Mouse (Mus musculus) forebrain, embryonic 10.5 days (tissue): ENCODE results near the gene Crip2. TPM values are rescaled to one million over a fixed set of nuclear protein-coding genes. Genes with fewer than 3 reads are reported as not detected.

Source experiments
- DNase-seq: peaks from one replicate; pipeline ENCODE4 v3.0.0-alpha.2; 2017; ENCODE audit warnings: low spot score; ENCODE audit errors: extremely low spot score
- H3K27ac ChIP-seq: fragments of 300-500 bp; sonication (generic); 2 replicates; pipeline ENCODE4 v1.5.1; 2016; ENCODE audit warnings: mild to moderate bottlenecking
- H3K27me3 ChIP-seq: fragments of 300-500 bp; sonication (generic); 2 replicates; pipeline ENCODE4 v1.6.1; 2016; ENCODE audit warnings: mild to moderate bottlenecking; ENCODE audit not compliant: poor library complexity, severe bottlenecking
- H3K36me3 ChIP-seq: fragments of 300-500 bp; sonication (generic); replicated peaks from 2 replicates; pipeline ENCODE4 v1.6.1; 2016; ENCODE audit warnings: mild to moderate bottlenecking, moderate library complexity
- H3K4me1 ChIP-seq: fragments of 300-500 bp; sonication (generic); 2 replicates; pipeline ENCODE4 v1.6.1; 2016
- H3K4me3 ChIP-seq: fragments of 300-500 bp; sonication (generic); 2 replicates; pipeline ENCODE4 v1.5.1; 2016; ENCODE audit warnings: mild to moderate bottlenecking, moderate library complexity
- H3K9me3 ChIP-seq: fragments of 300-500 bp; sonication (generic); 2 replicates; pipeline ENCODE4 v1.6.1; 2016; ENCODE audit warnings: mild to moderate bottlenecking, moderate library complexity
- WGBS: fragments of 180-500 bp; shearing (Covaris S2); methylation state at CpG from one replicate; pipeline ENCODE4 v1.1.7; 2016; 5-methylcytosine and 5-hydroxymethylcytosine counted together
- polyA plus RNA-seq: library from polyadenylated mRNA; unstranded; fragments of >200 nt; fragmentation: Nextera tagmentation; extraction: Ambion mirVana; gene quantifications from 2 replicates; pipeline ENCODE4 v1.2.1, GENCODE M21; 2016

Crip2 gene
- polyA plus RNA-seq, 1 experiment from 2014 or later: 182 TPM

DNA sequence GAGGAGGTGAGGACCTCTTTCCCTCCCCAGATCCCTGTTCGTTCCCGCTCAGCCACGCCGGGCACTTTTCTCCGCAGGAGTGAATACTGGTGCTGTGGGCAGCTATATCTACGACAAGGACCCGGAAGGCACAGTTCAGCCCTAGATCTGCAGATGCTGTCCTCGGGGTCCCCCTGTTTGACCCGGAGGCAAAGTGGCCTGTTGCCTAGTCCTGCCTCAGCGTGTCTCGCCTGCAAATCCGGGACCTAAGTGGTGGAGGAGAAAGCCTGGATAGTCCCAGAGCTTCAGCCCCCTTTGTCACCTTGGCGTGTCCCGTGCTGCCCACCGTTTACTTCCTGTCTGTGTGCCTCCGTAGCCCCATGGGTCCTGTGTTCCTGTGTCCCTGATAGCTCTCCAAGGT is 4.8 kb downstream of the Crip2 start:
- peaks cover 74% of the 10 kb centered on the region for H3K27me3 ChIP-seq

DNA sequence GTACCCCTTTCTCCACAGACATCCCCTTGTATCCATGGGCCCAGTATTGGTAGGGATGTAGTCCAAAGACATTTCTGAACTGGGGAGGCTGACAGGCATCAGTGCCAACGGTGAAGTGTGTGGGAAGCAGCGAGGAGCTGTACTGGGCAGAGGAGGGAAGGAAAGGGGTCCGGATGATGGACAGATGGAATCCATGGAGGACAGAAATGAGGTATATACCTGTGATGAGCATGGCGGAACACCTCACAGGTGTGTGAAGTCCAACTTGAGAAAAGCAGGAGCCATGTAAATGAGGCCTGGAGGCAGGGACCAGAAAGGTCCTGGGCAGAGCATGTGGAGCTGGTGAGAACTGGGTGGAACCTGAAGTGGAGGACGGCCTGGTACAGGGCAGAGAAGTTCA is 5.6 kb downstream of the Crip2 start:
- Histone ChIP-seq H3K4me1 (peaks cover 66% of the 10 kb centered on the region), H3K27ac (no peak overlapping the region), H3K4me3 (no peak overlapping the region), H3K9me3 (no peaks in the 10 kb centered on the region), H3K36me3 (peaks cover 28% of the 10 kb centered on the region), H3K27me3 (peaks cover 79% of the 10 kb centered on the region)
- WGBS: 85% methylated on average over 5 of the region's 5 CpGs
- DNase-seq: no peak

More for the DNA sequence above, 4.8 kb downstream of the Crip2 start:
- WGBS: 94% methylated on average over 16 of the region's 16 CpGs
- Histone ChIP-seq H3K4me3 (no peak overlapping the region), H3K27ac (no peak overlapping the region), H3K4me1 (peaks cover 72% of the 10 kb centered on the region), H3K9me3 (no peaks in the 10 kb centered on the region), H3K36me3 (peaks cover 28% of the 10 kb centered on the region)
- DNase-seq: no peak

DNA sequence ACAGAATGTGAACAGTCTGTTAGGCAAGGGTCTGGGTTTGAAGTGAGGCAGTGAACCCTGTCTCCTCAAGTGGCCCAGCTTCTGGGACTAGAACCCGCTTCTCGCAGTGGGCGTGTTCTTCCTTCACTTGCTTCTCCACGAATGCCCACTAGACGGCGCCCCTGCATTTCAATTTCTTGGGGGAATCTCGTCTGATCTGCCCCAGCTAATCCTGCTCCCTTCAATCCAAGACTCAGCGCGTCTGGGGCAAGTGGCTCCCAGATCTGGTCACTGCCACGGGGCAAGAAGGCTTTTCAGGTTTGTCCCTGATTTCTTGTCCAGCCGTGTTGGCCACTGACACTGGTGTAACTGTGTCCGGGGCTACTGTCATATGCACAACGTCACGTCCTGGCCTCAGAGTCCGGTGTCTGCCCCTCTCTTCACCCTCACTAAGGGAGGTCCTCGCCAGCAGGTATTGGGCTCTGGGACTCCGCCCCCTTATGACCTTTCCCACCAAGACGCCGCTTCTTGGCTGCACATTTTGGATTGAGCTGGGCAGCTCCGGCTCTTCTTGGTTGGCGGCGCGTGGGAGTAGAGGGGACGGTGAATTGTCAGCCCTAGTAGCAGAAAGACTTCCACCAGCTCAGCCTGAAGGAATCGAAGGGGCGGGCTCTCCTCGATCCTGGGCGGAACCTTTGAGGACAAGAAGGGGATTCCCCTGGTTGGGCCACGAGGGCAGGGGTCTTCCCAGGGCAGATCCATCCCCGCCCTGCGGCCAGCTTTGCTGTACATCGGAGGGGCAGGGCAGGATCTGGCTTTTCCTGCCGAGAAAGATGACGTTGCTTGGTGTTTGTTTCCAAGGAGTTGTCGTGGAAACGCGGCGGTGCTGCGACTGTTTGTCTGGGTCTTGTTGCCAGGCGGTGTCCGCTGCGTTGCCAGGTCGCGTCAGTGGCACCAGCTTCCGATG is 6.3 kb downstream of the Crip2 start, which contains the start of gene Crip1:
Gene Crip1 (plus strand): TSS at position 205 of the 946 bp plus-strand sequence.
- peaks cover 28% of the 10 kb centered on the region for H3K36me3 ChIP-seq
- peak within 1 kb of the TSS; percentile 31 for H3K4me3 ChIP-seq
- H3K27ac ChIP-seq: peak within 1 kb of the TSS; percentile 41; the same call in 1 of the 2 replicates
- DNase-seq: peak; percentile 78
- peaks cover 79% of the 10 kb centered on the region for H3K27me3 ChIP-seq
- WGBS: 6% methylated on average over 45 of the region's 45 CpGs
- peaks cover 65% of the 10 kb centered on the region for H3K4me1 ChIP-seq
- no peaks in the 10 kb centered on the region for H3K9me3 ChIP-seq

DNA sequence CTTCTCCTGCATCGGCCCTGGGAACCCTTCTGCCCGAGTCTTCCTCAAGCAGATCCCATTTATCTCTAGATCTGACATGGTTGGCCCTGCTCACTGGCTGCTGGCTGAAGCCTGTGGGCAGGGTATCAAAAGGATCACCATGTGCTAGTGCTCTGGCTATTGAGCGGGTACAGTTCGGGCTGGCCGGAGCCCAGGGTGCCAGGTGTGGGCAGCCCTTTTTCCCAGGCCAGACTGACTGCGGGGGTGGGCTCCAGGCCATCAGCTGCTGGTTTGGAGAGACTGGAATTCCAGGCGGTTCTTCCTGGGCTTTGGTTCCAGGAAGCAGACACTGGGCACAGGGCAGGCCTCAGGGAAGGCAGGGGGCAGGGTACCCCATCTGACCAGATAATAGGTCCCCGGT is 7.4 kb downstream of the Crip2 start:
- 89% methylated on average over 8 of the region's 8 CpGs for WGBS
- Histone ChIP-seq H3K4me3 (no peak overlapping the region), H3K4me1 (peaks cover 65% of the 10 kb centered on the region), H3K27ac (no peak overlapping the region), H3K9me3 (no peaks in the 10 kb centered on the region), H3K36me3 (peaks cover 28% of the 10 kb centered on the region), H3K27me3 (peaks cover 78% of the 10 kb centered on the region)
- no peak for DNase-seq

DNA sequence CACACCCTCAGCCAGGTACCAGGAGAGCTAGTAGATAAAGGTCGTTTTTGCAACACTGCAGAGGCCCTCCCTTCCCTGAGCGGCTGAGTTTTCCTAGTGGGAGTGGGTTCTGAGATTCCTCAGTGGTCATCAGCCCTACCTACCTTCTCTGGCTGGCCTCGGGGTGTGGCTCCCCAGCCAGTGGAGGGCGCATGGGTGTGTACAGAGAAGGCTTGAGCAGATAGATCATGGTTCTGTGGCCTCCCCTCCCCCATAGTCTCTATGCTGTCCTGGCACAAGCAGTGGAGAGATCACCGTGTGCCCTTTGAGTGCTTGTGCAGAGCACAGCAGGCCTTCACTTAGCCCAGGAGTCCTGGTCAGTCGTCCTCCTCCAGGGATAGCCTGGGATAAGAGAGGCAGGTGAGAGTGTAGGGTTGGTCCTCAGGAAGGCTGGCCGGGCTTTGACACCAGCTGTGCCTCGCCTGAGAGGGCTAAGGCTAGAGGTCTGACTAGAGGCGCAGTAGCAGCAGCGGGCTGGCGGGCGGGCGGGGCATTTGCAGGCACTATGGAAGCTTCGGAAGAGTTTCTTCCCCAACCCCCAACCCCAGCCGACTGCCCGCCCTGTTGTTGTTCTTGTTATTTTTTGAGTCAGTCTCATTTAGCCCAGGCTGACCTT is 8.5 kb downstream of the Crip2 start:
- peaks cover 25% of the 10 kb centered on the region for H3K36me3 ChIP-seq
- no peaks in the 10 kb centered on the region for H3K9me3 ChIP-seq
- WGBS: 34% methylated on average over 16 of the region's 16 CpGs
- H3K27ac ChIP-seq: no peak overlapping the region
- DNase-seq: no peak
- peaks cover 57% of the 10 kb centered on the region for H3K4me1 ChIP-seq
- peaks cover 78% of the 10 kb centered on the region for H3K27me3 ChIP-seq
- H3K4me3 ChIP-seq: no peak overlapping the region

DNA sequence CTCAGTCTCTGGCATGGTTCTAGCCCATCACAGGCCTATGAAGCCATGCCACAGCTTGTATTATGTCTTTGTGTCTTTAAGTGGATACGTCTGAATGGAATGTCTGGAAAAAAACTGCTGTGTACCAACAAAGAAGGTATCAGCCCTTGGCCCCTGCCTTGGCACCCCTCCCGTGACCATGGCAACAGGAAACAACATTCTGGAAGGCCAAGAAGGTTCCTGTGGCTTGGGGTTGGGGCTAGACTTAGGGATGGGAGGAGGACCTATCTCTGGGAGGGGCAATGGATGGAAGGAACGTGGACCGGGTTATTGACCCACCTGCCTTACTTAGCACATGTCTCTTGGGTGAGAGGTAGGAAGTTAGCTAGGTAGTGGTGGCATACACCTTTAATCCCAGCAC is 9.3 kb downstream of the Crip2 start:
- Histone ChIP-seq H3K36me3 (peaks cover 16% of the 10 kb centered on the region), H3K27ac (no peak overlapping the region), H3K4me1 (peaks cover 56% of the 10 kb centered on the region), H3K4me3 (no peak overlapping the region), H3K9me3 (no peaks in the 10 kb centered on the region), H3K27me3 (peaks cover 86% of the 10 kb centered on the region)
- 76% methylated on average over 4 of the region's 4 CpGs for WGBS
- DNase-seq: no peak

DNA sequence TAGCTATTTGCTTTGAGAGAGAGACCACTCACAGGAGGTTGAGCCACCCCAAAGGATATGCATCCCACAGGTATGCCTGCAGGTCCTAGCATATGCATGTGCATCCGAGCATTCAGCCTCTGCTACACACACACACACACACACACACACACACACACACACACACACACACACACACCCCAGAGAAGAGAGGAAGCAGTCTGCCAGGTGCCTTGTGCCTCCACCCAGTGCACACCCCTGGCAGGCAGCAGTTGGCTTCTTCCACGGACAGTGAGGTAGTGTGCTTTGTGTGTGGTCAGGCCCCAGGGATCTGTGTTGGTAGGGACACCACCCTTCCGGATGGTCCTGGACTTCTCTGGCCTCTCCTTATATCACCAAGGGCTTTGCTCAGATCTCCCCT is 9.9 kb downstream of the Crip2 start:
- no peak overlapping the region for H3K27ac ChIP-seq
- no peak for DNase-seq
- peaks cover 59% of the 10 kb centered on the region for H3K4me1 ChIP-seq
- no peaks in the 10 kb centered on the region for H3K9me3 ChIP-seq
- peaks cover 92% of the 10 kb centered on the region for H3K27me3 ChIP-seq
- 73% methylated on average over 3 of the region's 3 CpGs for WGBS
- no peak overlapping the region for H3K4me3 ChIP-seq
- peaks cover 11% of the 10 kb centered on the region for H3K36me3 ChIP-seq

DNA sequence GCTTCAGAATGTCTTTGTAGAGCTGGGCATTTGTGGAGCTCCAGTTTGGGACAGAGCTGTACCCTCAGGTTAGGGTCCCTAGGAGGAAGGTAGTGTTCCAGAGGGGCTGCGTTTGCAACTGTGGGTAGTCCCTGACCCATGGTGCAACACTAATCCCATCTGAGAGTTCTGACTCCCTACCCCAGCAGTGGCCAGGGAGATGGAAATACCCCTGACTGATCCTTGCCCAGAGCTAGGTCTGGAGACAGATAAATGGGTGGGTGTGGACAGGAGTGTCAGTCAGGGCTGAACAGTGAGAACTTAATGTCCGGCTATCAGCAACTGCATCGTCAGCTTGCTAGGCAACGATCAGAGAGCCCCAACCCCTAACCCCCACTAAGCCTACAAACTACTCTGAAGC is 10.6 kb downstream of the Crip2 start:
- Histone ChIP-seq H3K9me3 (no peaks in the 10 kb centered on the region), H3K27me3 (peaks cover 94% of the 10 kb centered on the region), H3K4me1 (peaks cover 65% of the 10 kb centered on the region), H3K4me3 (no peak overlapping the region), H3K27ac (no peak overlapping the region), H3K36me3 (peaks cover 4% of the 10 kb centered on the region)
- 90% methylated on average over 4 of the region's 4 CpGs for WGBS
- DNase-seq: no peak

DNA sequence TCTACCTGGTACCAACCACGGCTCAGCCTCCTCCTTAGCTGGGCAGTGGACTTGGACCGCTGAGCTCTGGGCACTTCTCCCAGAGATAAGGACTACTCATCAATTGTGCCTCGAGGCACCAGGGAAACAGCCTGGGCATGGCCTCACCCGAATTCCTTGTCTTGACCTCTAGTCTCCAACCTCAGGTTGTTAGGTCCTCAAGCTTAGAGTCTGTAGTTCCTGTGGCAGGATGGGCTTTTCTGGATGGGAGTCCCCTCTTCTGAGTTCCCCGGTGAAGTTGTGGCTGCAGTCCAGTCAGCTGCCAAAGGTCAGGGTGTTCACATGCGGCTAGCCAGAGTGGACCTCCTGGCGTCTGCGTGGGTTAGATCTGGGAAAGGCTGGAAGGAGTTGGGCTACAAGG is 11.0 kb downstream of the Crip2 start:
- no peak overlapping the region for H3K27ac ChIP-seq
- H3K36me3 ChIP-seq: no peaks in the 10 kb centered on the region
- peaks cover 90% of the 10 kb centered on the region for H3K27me3 ChIP-seq
- peaks cover 63% of the 10 kb centered on the region for H3K4me1 ChIP-seq
- H3K4me3 ChIP-seq: no peak overlapping the region
- WGBS: 82% methylated on average over 8 of the region's 8 CpGs
- no peak for DNase-seq
- H3K9me3 ChIP-seq: no peaks in the 10 kb centered on the region

DNA sequence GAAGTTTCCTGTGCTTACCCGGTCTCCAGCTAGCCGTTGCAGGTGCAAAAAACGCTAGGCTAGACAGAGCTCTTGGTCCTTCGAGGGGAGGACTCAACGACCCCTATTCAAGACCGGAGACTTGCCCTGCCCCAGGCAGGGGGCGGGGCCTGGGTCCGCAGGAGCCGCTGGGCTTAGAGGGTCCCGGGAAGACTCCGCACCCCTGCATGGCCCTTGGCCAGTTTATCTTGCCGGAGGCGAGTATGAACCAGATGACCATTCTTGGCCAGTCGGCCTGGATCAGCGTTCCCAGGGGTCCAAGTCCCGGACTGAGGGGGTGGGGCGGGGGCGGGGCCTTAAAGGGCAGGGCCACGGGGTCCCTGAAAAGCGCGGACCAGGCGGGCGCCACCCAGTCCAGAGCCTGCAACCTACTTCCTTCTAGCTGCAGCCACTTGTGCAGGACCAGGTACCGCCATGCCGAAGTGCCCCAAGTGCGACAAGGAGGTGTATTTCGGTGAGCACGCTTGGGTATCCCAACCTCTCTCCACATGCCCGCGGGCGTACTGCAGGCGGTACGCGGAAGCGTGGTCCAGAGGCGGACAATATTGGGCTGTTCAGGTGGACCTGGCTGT is 11.7 kb downstream of the Crip2 start:
- under 1% methylated on average over 36 of the region's 36 CpGs for WGBS
- H3K4me1 ChIP-seq: peaks cover 59% of the 10 kb centered on the region
- H3K4me3 ChIP-seq: peak overlapping the region; percentile 63
- H3K9me3 ChIP-seq: no peaks in the 10 kb centered on the region
- peaks cover 83% of the 10 kb centered on the region for H3K27me3 ChIP-seq
- H3K36me3 ChIP-seq: no peaks in the 10 kb centered on the region
- DNase-seq: peak; percentile 58
- peak overlapping the region; percentile 78 for H3K27ac ChIP-seq

DNA sequence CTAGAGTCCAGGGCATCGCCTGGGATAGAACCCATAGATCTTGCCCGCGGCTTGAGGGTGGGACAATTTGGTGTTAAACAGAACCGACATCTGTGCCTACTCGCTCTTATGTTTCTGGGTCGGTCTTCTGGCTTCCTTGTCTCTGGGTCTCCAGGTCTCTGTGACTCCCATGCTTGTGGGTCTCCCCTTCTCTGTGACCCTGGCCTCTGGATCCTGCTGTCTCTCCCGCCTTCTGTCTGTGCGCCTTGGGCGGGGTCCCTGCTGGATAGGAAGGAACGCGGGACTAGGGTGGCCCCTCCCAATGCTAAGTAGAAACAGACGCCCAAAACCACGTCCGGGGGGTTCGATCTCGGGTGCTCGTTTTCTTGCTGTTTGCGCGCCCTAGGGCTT is 12.2 kb downstream of the Crip2 start:
- WGBS: 23% methylated on average over 19 of the region's 19 CpGs
- Histone ChIP-seq H3K9me3 (no peaks in the 10 kb centered on the region), H3K27me3 (peaks cover 78% of the 10 kb centered on the region), H3K4me1 (peaks cover 62% of the 10 kb centered on the region), H3K36me3 (no peaks in the 10 kb centered on the region), H3K4me3 (peak overlapping the region; percentile 63), H3K27ac (peak overlapping the region; percentile 78)
- DNase-seq: no peak

DNA sequence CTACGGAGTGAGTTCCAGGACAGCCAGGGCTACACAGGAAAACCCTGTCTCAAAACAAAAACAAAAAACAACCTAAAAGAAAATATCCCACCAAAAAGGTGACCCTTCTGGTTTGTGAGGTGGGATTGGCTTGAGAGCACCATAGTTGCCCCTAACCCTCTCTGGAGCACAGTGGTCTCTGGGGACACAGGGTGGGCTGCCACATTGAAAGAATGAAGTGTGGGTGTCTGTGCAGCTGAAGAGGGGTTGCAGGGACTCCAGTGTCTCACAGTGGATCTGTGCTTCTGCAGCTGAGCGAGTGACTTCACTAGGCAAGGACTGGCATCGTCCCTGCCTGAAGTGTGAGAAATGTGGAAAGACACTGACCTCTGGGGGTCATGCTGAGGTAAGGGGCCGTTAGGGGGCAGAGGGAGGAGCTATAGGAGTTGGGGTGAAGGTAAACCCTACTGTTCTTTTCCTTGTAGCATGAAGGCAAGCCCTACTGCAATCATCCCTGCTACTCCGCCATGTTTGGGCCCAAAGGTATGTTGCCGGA is 13.0 kb downstream of the Crip2 start:
- DNase-seq: no peak
- H3K4me3 ChIP-seq: no peak overlapping the region
- WGBS: 84% methylated on average over 6 of the region's 6 CpGs
- peaks cover 6% of the 10 kb centered on the region for H3K36me3 ChIP-seq
- no peak overlapping the region for H3K27ac ChIP-seq
- no peaks in the 10 kb centered on the region for H3K9me3 ChIP-seq
- H3K4me1 ChIP-seq: peaks cover 64% of the 10 kb centered on the region
- H3K27me3 ChIP-seq: peaks cover 70% of the 10 kb centered on the region
